Mouse (Mus musculus) olfactory bulb, adult 2 months (tissue): ENCODE measurements at regions not wholly inside any gene's neighbourhood (a gene's known extent, or its start where the extent isn't known, plus 50 kb on each side); places are given as distances from the start of the nearest gene placed in this dataset.

ENCODE experiments used
- CTCF ChIP-seq: fragments of 200-500 bp; IDR thresholded peaks from 2 replicates; pipeline ENCODE4 v1.5.1; 2012; ENCODE audit warnings: low read depth, mild to moderate bottlenecking, low read length, moderate library complexity; ENCODE audit not compliant: insufficient read depth
- POLR2A ChIP-seq: fragments of 200-500 bp; IDR thresholded peaks from 2 replicates; pipeline ENCODE4 v1.6.1; 2012; ENCODE audit warnings: mild to moderate bottlenecking, low read depth, low read length, moderate library complexity; ENCODE audit not compliant: insufficient read depth

DNA sequence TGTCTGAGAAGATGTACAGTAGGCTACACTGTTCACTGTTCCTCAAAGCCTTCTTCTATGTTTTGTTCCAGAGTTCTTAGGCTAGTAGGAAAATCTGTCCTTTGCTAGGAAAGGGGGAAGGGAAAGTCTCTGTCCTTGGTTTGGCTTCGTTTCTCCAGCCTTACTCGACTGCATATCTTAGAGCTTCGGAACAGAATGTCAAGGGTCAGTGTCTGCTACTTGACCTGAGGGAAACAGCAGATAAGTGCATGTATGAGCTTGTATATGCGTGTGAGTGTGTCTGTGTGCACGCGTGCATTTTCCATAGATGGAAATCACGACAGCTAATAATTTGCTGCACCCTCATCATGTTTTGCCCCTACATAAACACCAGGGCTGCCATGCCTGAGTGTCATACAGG lies 52.6 kb upstream of the Tgfbr2 start:
- TF ChIP-seq CTCF: no peak
- no peak for TF ChIP-seq POLR2A
